Mouse (Mus musculus) hindbrain, embryonic 16.5 days (tissue): Measurements from ENCODE around the gene Sp1. TPM values are rescaled to one million over a fixed set of nuclear protein-coding genes. Genes with fewer than 3 reads are reported as not detected.

Experiments used
- ATAC-seq: fragments of 200-750 bp; cut with Nextera tagmentation; 2 replicates; pipeline ENCODE4 v1.8.0; 2017; ENCODE audit warnings: moderate TSS enrichment, moderate library complexity
- H3K27ac ChIP-seq: fragments of 300-500 bp; sonication (generic); 2 replicates; pipeline ENCODE4 v1.5.1; 2014; ENCODE audit warnings: low read depth, mild to moderate bottlenecking, control low read depth, low read length, moderate library complexity
- H3K27me3 ChIP-seq: fragments of 300-500 bp; sonication (generic); replicated peaks from 2 replicates; pipeline ENCODE4 v1.6.1; 2014; ENCODE audit warnings: low read length; ENCODE audit not compliant: control insufficient read depth, insufficient read depth
- H3K36me3 ChIP-seq: fragments of 300-500 bp; sonication (generic); 2 replicates; pipeline ENCODE4 v1.6.1; 2014; ENCODE audit warnings: mild to moderate bottlenecking, low read length, moderate library complexity, mixed read lengths; ENCODE audit not compliant: control insufficient read depth, insufficient read depth
- H3K4me1 ChIP-seq: fragments of 300-500 bp; sonication (generic); 2 replicates; pipeline ENCODE4 v1.6.1; 2014; ENCODE audit warnings: low read depth, low read length; ENCODE audit not compliant: control insufficient read depth, insufficient read depth
- H3K4me2 ChIP-seq: fragments of 300-500 bp; sonication (generic); 2 replicates; pipeline ENCODE4 v1.6.1; 2014; ENCODE audit warnings: mild to moderate bottlenecking, low read length, control low read depth, moderate library complexity
- H3K4me3 ChIP-seq: fragments of 300-500 bp; sonication (generic); 2 replicates; pipeline ENCODE4 v1.5.1; 2014; ENCODE audit warnings: mild to moderate bottlenecking, low read length, control low read depth, moderate library complexity
- H3K9ac ChIP-seq: fragments of 300-500 bp; sonication (generic); 2 replicates; pipeline ENCODE4 v1.6.1; 2014; ENCODE audit warnings: low read depth, mild to moderate bottlenecking, control low read depth, low read length, moderate library complexity
- H3K9me3 ChIP-seq: fragments of 300-500 bp; sonication (generic); 2 replicates; pipeline ENCODE4 v1.6.1; 2014; ENCODE audit warnings: mild to moderate bottlenecking, low read length, moderate library complexity; ENCODE audit not compliant: control insufficient read depth
- WGBS: fragments of 180-500 bp; shearing (Covaris S2); extraction: QIAGEN DNeasy Blood & Tissue Kit; methylation state at CpG from one replicate; pipeline ENCODE4 v1.1.7; 2014; 5-methylcytosine and 5-hydroxymethylcytosine counted together
- polyA plus RNA-seq: library from polyadenylated mRNA; unstranded; fragments of >200 nt; fragmentation: Nextera tagmentation; extraction: Ambion mirVana; gene quantifications from 2 replicates; pipeline ENCODE4 v1.2.1, GENCODE M21; 2015

The Sp1 gene
- polyA plus RNA-seq, 1 experiment from 2014 or later = 3.5 TPM

GRCm38 (mm10) chr15:102445146-102445545 lies 39.2 kb downstream of the Sp1 start, which contains the start of gene Amhr2:
Amhr2 (plus strand) TSS chr15:102445367.
- WGBS = 66% methylated on average over 8 of the region's 8 CpGs

GRCm38 (mm10) chr15:102446448-102446847 lies 40.5 kb downstream of the Sp1 start:
- H3K9ac ChIP-seq = no peak overlapping the region
- no peak overlapping the region for H3K4me3 ChIP-seq
- no peak overlapping the region for H3K4me2 ChIP-seq
- H3K36me3 ChIP-seq = no peaks in the 10 kb centered on the region
- H3K27ac ChIP-seq = no peak overlapping the region
- no peaks in the 10 kb centered on the region for H3K4me1 ChIP-seq
- no peaks in the 10 kb centered on the region for H3K27me3 ChIP-seq
- H3K9me3 ChIP-seq = no peaks in the 10 kb centered on the region
- WGBS = 68% methylated on average over 5 of the region's 6 CpGs
- ATAC-seq = no peak

More at GRCm38 (mm10) chr15:102445146-102445545, 39.2 kb downstream of the Sp1 start, which contains the start of gene Amhr2:
- Histone ChIP-seq H3K27ac (no peak within 1 kb of the TSS), H3K9me3 (no peaks in the 10 kb centered on the region), H3K9ac (no peak within 1 kb of the TSS), H3K4me1 (no peaks in the 10 kb centered on the region), H3K36me3 (no peaks in the 10 kb centered on the region), H3K4me3 (no peak within 1 kb of the TSS), H3K27me3 (no peaks in the 10 kb centered on the region), H3K4me2 (no peak within 1 kb of the TSS)
- ATAC-seq = no peak

- Histone ChIP-seq H3K9ac (no peak overlapping the region), H3K27me3 (no peaks in the 10 kb centered on the region), H3K27ac (no peak overlapping the region), H3K9me3 (no peaks in the 10 kb centered on the region), H3K4me1 (no peaks in the 10 kb centered on the region), H3K36me3 (no peaks in the 10 kb centered on the region), H3K4me3 (no peak overlapping the region), H3K4me2 (no peak overlapping the region)
- 70% methylated on average over 8 of the region's 8 CpGs for WGBS
- ATAC-seq = no peak
Measured at GRCm38 (mm10) chr15:102449366-102449765, 43.4 kb downstream of the Sp1 start.

GRCm38 (mm10) chr15:102450928-102451327 lies 45.0 kb downstream of the Sp1 start:
- 33% methylated on average over 7 of the region's 7 CpGs for WGBS
- Histone ChIP-seq H3K4me1 (no peaks in the 10 kb centered on the region), H3K4me3 (no peak overlapping the region), H3K9me3 (no peaks in the 10 kb centered on the region), H3K9ac (no peak overlapping the region), H3K27me3 (no peaks in the 10 kb centered on the region), H3K27ac (no peak overlapping the region), H3K36me3 (no peaks in the 10 kb centered on the region), H3K4me2 (no peak overlapping the region)
- ATAC-seq = no peak

GRCm38 (mm10) chr15:102451666-102452430 lies 45.9 kb downstream of the Sp1 start:
- no peak for ATAC-seq
- H3K9ac ChIP-seq = no peak overlapping the region
- no peak overlapping the region for H3K27ac ChIP-seq
- no peaks in the 10 kb centered on the region for H3K4me1 ChIP-seq
- no peaks in the 10 kb centered on the region for H3K27me3 ChIP-seq
- H3K4me2 ChIP-seq = no peak overlapping the region
- H3K4me3 ChIP-seq = no peak overlapping the region
- no peaks in the 10 kb centered on the region for H3K9me3 ChIP-seq
- no peaks in the 10 kb centered on the region for H3K36me3 ChIP-seq
- 81% methylated on average over 26 of the region's 26 CpGs for WGBS

DNA sequence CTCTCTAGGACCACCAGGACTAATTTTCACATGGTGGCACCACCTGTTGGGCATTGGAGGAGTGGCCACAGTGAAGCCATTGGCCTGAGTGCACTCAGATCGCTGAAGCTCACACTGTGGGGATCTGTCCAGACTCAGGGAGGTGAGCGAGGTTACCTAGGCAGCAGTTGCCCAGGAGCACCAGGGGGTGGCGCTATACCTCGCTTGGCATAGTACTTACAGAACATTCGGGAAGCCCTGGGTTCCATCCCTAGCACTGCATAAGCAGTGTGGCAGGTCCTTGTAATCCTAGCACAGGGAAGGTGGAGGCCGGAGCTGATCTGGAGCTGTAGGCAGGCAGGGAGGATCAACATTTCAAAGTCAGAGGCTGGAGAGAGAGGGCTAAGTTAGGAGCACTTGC lies 50.0 kb downstream of the Sp1 start:
- Histone ChIP-seq H3K4me3 (no peak overlapping the region), H3K9ac (no peak overlapping the region), H3K36me3 (no peaks in the 10 kb centered on the region), H3K4me2 (no peak overlapping the region), H3K4me1 (peaks cover 14% of the 10 kb centered on the region), H3K9me3 (no peaks in the 10 kb centered on the region), H3K27ac (no peak overlapping the region), H3K27me3 (no peaks in the 10 kb centered on the region)
- WGBS = 35% methylated on average over 6 of the region's 6 CpGs
- ATAC-seq = no peak

DNA sequence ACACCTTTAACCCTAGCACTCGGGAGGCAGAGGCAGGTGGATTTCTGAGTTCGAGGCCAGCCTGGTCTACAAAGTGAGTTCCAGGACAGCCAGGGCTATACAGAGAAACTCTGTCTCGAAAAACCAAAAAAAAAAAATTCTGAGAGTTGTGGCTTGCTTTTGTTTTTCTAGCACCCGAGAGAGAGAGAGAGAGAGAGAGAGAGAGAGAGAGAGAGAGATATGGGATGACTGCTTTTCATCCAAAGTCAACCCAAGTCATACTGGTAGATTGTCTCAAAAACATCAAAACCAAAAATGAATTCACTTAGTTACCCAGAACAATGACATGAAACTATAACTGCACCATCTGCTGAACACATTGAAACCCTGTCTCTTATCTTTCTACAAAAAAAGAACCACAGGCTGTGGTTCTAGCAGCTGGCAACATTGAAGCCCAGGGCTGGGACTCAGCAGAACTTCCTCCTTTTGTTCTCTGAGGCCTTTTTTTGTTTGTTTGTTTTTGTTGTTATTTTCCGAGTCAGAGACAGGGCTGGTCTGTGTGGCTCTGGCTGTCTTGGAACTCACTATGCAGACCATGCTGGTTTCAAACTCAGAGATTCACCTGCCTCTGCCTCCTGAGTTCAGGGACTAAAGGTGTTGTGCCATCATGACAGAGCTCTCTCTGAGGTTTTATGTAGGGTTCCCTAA lies 52.2 kb downstream of the Sp1 start:
- WGBS = 81% methylated on average over 5 of the region's 5 CpGs
- Histone ChIP-seq H3K4me3 (peak overlapping the region; percentile 54), H3K9ac (peak overlapping the region; percentile 48), H3K9me3 (no peaks in the 10 kb centered on the region), H3K4me2 (peak overlapping the region; percentile 71), H3K4me1 (peaks cover 14% of the 10 kb centered on the region), H3K27ac (peak overlapping the region; percentile 44), H3K36me3 (no peaks in the 10 kb centered on the region), H3K27me3 (no peaks in the 10 kb centered on the region)
- ATAC-seq = no peak

- Histone ChIP-seq H3K4me1 (peaks cover 14% of the 10 kb centered on the region), H3K27me3 (no peaks in the 10 kb centered on the region), H3K36me3 (no peaks in the 10 kb centered on the region), H3K9ac (peak within 1 kb of the TSS; percentile 64), H3K27ac (peak within 1 kb of the TSS; percentile 44), H3K4me2 (peak within 1 kb of the TSS; percentile 71), H3K4me3 (peak within 1 kb of the TSS; percentile 54), H3K9me3 (no peaks in the 10 kb centered on the region)
- peak; percentile 91 for ATAC-seq
- WGBS = 0% methylated on average over 19 of the region's 19 CpGs
Measured at GRCm38 (mm10) chr15:102458904-102459317, 53.0 kb downstream of the Sp1 start, which contains the start of gene Prr13. Prr13 (plus strand) TSS chr15:102459028.

GRCm38 (mm10) chr15:102459381-102459780 lies 53.4 kb downstream of the Sp1 start:
- Histone ChIP-seq H3K27me3 (no peaks in the 10 kb centered on the region), H3K9ac (peak overlapping the region; percentile 64), H3K36me3 (no peaks in the 10 kb centered on the region), H3K4me3 (peak overlapping the region; percentile 54), H3K4me1 (peaks cover 14% of the 10 kb centered on the region), H3K27ac (peak overlapping the region; percentile 44; the same call in 1 of the 2 replicates), H3K4me2 (peak overlapping the region; percentile 71), H3K9me3 (no peaks in the 10 kb centered on the region)
- 0 out of 2 replicates have a peak, but pooled peaks have one; percentile 5 for ATAC-seq
- 33% methylated on average over 6 of the region's 6 CpGs for WGBS
